In genomic region chr7:127206606-127207005, GRCm38 (mm10) we compare ENCODE assay signal across 8 mouse cellular contexts. TPM values are rescaled to one million over a fixed set of nuclear protein-coding genes. Genes with fewer than 3 reads are reported as not detected.
DNase-seq lines count a peak whose midpoint lies in the region; ATAC-seq and TF ChIP-seq lines count a peak whose summit lies in the region.

No protein-coding gene starts in this region.

- no peak overlapping the region for H3K27ac ChIP-seq in liver, adult 2 months (replicated peaks; ENCODE audit: insufficient read depth, low read depth, low read length)
- H3K27ac ChIP-seq in forebrain, embryonic 10.5 days, result peak overlapping the region; percentile 95
- peak overlapping the region; percentile 99 for H3K27ac ChIP-seq in liver, embryonic 12.5 days
- no peak overlapping the region for H3K27ac ChIP-seq in stomach, embryonic 14.5 days (ENCODE audit: low read length)

- H3K36me3 ChIP-seq in liver, adult 2 months (ENCODE audit: control insufficient read depth, insufficient read depth, low read length), result peaks cover 7% of the 10 kb centered on the region
- peaks cover 39% of the 10 kb centered on the region for H3K36me3 ChIP-seq in forebrain, embryonic 10.5 days (replicated peaks)
- peaks cover 42% of the 10 kb centered on the region for H3K36me3 ChIP-seq in liver, embryonic 12.5 days
- H3K36me3 ChIP-seq in stomach, embryonic 14.5 days (ENCODE audit: control insufficient read depth, insufficient read depth, low read length), result peaks cover 27% of the 10 kb centered on the region

- intact Hi-C loops in gastrocnemius, postnatal 36 days (cut with DNase I), result no loop called here

- no peak for TF ChIP-seq CTCF in liver, adult 2 months (IDR thresholded peaks at IDR 0.05; ENCODE audit: low read depth, low read length)

- 0 out of 2 replicates have a peak overlapping the region, but pooled peaks have one; percentile 17 for H3K4me3 ChIP-seq in liver, adult 2 months (ENCODE audit: insufficient read depth, low read depth, low read length)
- peak overlapping the region; percentile 94 for H3K4me3 ChIP-seq in forebrain, embryonic 10.5 days
- H3K4me3 ChIP-seq in liver, embryonic 12.5 days, result peak overlapping the region; percentile 96
- H3K4me3 ChIP-seq in stomach, embryonic 14.5 days (ENCODE audit: low read depth, low read length), result peak overlapping the region; percentile 76

- no peak for ATAC-seq in liver, embryonic 12.5 days
- ATAC-seq in stomach, embryonic 14.5 days (ENCODE audit: insufficient number of reproducible peaks, insufficient read depth, low FRiP score, low read depth), result no peak

- peak overlapping the region; percentile 91 for H3K4me2 ChIP-seq in liver, embryonic 12.5 days
- H3K4me2 ChIP-seq in stomach, embryonic 14.5 days (replicated peaks; ENCODE audit: low read depth, low read length), result peak overlapping the region; percentile 96

- no peak for DNase-seq in liver, adult 2 months (ENCODE audit: extremely low read depth, low read depth, low spot score)
- DNase-seq in liver, result no peak
- no peak for DNase-seq in forebrain, embryonic 10.5 days (ENCODE audit: extremely low spot score, low spot score)
- DNase-seq in B cell, adult 2 months, result no peak
- no peak for DNase-seq in T-cell, adult 2 months (ENCODE audit: low spot score)
- DNase-seq in gastrocnemius, postnatal 36 days, result no peak

- H3K4me1 ChIP-seq in liver, adult 2 months (ENCODE audit: control insufficient read depth, insufficient read depth, low read length), result peaks cover 7% of the 10 kb centered on the region
- H3K4me1 ChIP-seq in forebrain, embryonic 10.5 days, result peaks cover 38% of the 10 kb centered on the region
- H3K4me1 ChIP-seq in liver, embryonic 12.5 days, result peaks cover 50% of the 10 kb centered on the region
- peaks cover 12% of the 10 kb centered on the region for H3K4me1 ChIP-seq in stomach, embryonic 14.5 days (ENCODE audit: control insufficient read depth, insufficient read depth, low read length)

- TF ChIP-seq POLR2A in liver, adult 2 months (IDR thresholded peaks at IDR 0.05; ENCODE audit: extremely low read depth, insufficient read depth, low read length), result no peak

- H3K79me2 ChIP-seq in liver, adult 2 months (ENCODE audit: control insufficient read depth, insufficient read depth, low read length), result peaks cover 11% of the 10 kb centered on the region

- peak overlapping the region; percentile 58 for H3K9ac ChIP-seq in liver, adult 2 months (ENCODE audit: low read depth, low read length)
- H3K9ac ChIP-seq in liver, embryonic 12.5 days, result peak overlapping the region; percentile 98
- peak overlapping the region; percentile 89 for H3K9ac ChIP-seq in stomach, embryonic 14.5 days (replicated peaks; ENCODE audit: low read depth, low read length)

- no peaks in the 10 kb centered on the region for H3K27me3 ChIP-seq in liver, adult 2 months (ENCODE audit: control insufficient read depth, insufficient read depth, low read length)
- no peaks in the 10 kb centered on the region for H3K27me3 ChIP-seq in forebrain, embryonic 10.5 days (ENCODE audit: poor library complexity, severe bottlenecking)
- no peaks in the 10 kb centered on the region for H3K27me3 ChIP-seq in liver, embryonic 12.5 days (replicated peaks)
- no peaks in the 10 kb centered on the region for H3K27me3 ChIP-seq in stomach, embryonic 14.5 days (ENCODE audit: control insufficient read depth, insufficient read depth, low read length)

- WGBS in liver, adult 2 months, result 60% methylated on average over 2 of the region's 2 CpGs
- WGBS in forebrain, embryonic 10.5 days, result 61% methylated on average over 2 of the region's 2 CpGs
- WGBS in liver, embryonic 12.5 days (ENCODE audit: insufficient replicate concordance), result 27% methylated on average over 2 of the region's 2 CpGs
- 52% methylated on average over 2 of the region's 2 CpGs for WGBS in stomach, embryonic 14.5 days

- H3K9me3 ChIP-seq in forebrain, embryonic 10.5 days, result no peaks in the 10 kb centered on the region; the same call in 1 of the 2 replicates
- no peaks in the 10 kb centered on the region for H3K9me3 ChIP-seq in liver, embryonic 12.5 days (replicated peaks)
- H3K9me3 ChIP-seq in stomach, embryonic 14.5 days (ENCODE audit: control insufficient read depth, low read depth, low read length), result no peaks in the 10 kb centered on the region

RNA-seq across cellular contexts. Expression of gene Tbc1d10b, which starts 1.7 kb away (rescaled TPM):
- 5.3 and 7.0 TPM in 2 replicates for total RNA-seq in liver, adult 2 months (2014; rRNA removed)
- 7.3 and 9.5 TPM in 2 replicates for polyA plus RNA-seq in liver, adult 2 months (2012; rRNA removed)
- polyA plus RNA-seq in forebrain, embryonic 10.5 days (2016; fragmentation: Nextera tagmentation; extraction: Ambion mirVana), result 27.3 and 29.2 TPM in 2 replicates
- polyA plus RNA-seq in liver, embryonic 12.5 days (2016; fragmentation: Nextera tagmentation; extraction: Ambion mirVana), result 26.7 and 30.9 TPM in 2 replicates
- polyA plus RNA-seq in stomach, embryonic 14.5 days (2014; fragmentation: Nextera tagmentation; extraction: Ambion mirVana), result 15.1 and 18.7 TPM in 2 replicates
- 10 to 100 TPM; 25.4 to 31.3 TPM for total RNA-seq in gastrocnemius, postnatal 36 days (2021)

RNA-seq across cellular contexts. Expression of gene Mylpf, which starts 2.1 kb away (rescaled TPM):
- total RNA-seq in liver, adult 2 months (2014; rRNA removed), result 1.5 and 8.6 TPM in 2 replicates
- 0.71 and 0.93 TPM in 2 replicates for polyA plus RNA-seq in liver, adult 2 months (2012; rRNA removed)
- polyA plus RNA-seq in forebrain, embryonic 10.5 days (2016; fragmentation: Nextera tagmentation; extraction: Ambion mirVana), result 10.7 and 10.8 TPM in 2 replicates
- polyA plus RNA-seq in liver, embryonic 12.5 days (2016; fragmentation: Nextera tagmentation; extraction: Ambion mirVana), result 37.6 and 41.4 TPM in 2 replicates
- polyA plus RNA-seq in stomach, embryonic 14.5 days (2014; fragmentation: Nextera tagmentation; extraction: Ambion mirVana), result 9.7 TPM in 2 replicates
- over 10,000 TPM; 37,212 to 46,634 TPM for total RNA-seq in gastrocnemius, postnatal 36 days (2021)

RNA-seq across cellular contexts. Expression of gene Cd2bp2, which starts 10.8 kb away (rescaled TPM):
- total RNA-seq in liver, adult 2 months (2014; rRNA removed), result 12.4 and 12.6 TPM in 2 replicates
- polyA plus RNA-seq in liver, adult 2 months (2012; rRNA removed), result 10.1 and 11.8 TPM in 2 replicates
- 111 and 114 TPM in 2 replicates for polyA plus RNA-seq in forebrain, embryonic 10.5 days (2016; fragmentation: Nextera tagmentation; extraction: Ambion mirVana)
- 35.0 and 36.0 TPM in 2 replicates for polyA plus RNA-seq in liver, embryonic 12.5 days (2016; fragmentation: Nextera tagmentation; extraction: Ambion mirVana)
- polyA plus RNA-seq in stomach, embryonic 14.5 days (2014; fragmentation: Nextera tagmentation; extraction: Ambion mirVana), result 44.6 and 49.5 TPM in 2 replicates
- 10 to 100 TPM; 24.1 to 28.0 TPM for total RNA-seq in gastrocnemius, postnatal 36 days (2021)

RNA-seq across cellular contexts. Expression of gene Zfp553, which starts 26.3 kb away (rescaled TPM):
- 2.3 and 2.9 TPM in 2 replicates for total RNA-seq in liver, adult 2 months (2014; rRNA removed)
- polyA plus RNA-seq in liver, adult 2 months (2012; rRNA removed), result 3.5 and 4.5 TPM in 2 replicates
- polyA plus RNA-seq in forebrain, embryonic 10.5 days (2016; fragmentation: Nextera tagmentation; extraction: Ambion mirVana), result 74.7 and 78.3 TPM in 2 replicates
- polyA plus RNA-seq in liver, embryonic 12.5 days (2016; fragmentation: Nextera tagmentation; extraction: Ambion mirVana), result 13.7 and 14.2 TPM in 2 replicates
- 22.9 and 24.4 TPM in 2 replicates for polyA plus RNA-seq in stomach, embryonic 14.5 days (2014; fragmentation: Nextera tagmentation; extraction: Ambion mirVana)
- total RNA-seq in gastrocnemius, postnatal 36 days (2021), result 1 to 10 TPM; 3.6 to 4.2 TPM

RNA-seq across cellular contexts. Expression of gene Sept1, which starts 26.3 kb away (rescaled TPM):
- 1.4 and 1.5 TPM in 2 replicates for total RNA-seq in liver, adult 2 months (2014; rRNA removed)
- 3.5 and 4.0 TPM in 2 replicates for polyA plus RNA-seq in liver, adult 2 months (2012; rRNA removed)
- 30.3 and 32.3 TPM in 2 replicates for polyA plus RNA-seq in forebrain, embryonic 10.5 days (2016; fragmentation: Nextera tagmentation; extraction: Ambion mirVana)
- polyA plus RNA-seq in liver, embryonic 12.5 days (2016; fragmentation: Nextera tagmentation; extraction: Ambion mirVana), result 10.6 and 13.6 TPM in 2 replicates
- 14.9 and 16.5 TPM in 2 replicates for polyA plus RNA-seq in stomach, embryonic 14.5 days (2014; fragmentation: Nextera tagmentation; extraction: Ambion mirVana)
- 1 to 10 TPM; 1.4 to 2.4 TPM for total RNA-seq in gastrocnemius, postnatal 36 days (2021)

Comparison
In these comparisons a context has a peak if more than half of its experiments do, and no peak if none do; other contexts are left out.
1. H3K27ac ChIP-seq: peak in forebrain, embryonic 10.5 days (single experiment) and liver, embryonic 12.5 days (single experiment); none in liver, adult 2 months (single experiment) and stomach, embryonic 14.5 days (single experiment).
2. H3K4me3 ChIP-seq: peak in every context shown above with its lines; median percentile 96 in liver, embryonic 12.5 days; 94 in forebrain, embryonic 10.5 days; 76 in stomach, embryonic 14.5 days; 17 in liver, adult 2 months.
3. Peak in every context shown above with its lines, with median percentiles within 50 percentile points of each other: H3K9ac ChIP-seq.